Mouse (Mus musculus) cortical plate, adult 2 months (tissue): ENCODE data around the gene Dnajc5g.

ENCODE experiments used
- CTCF ChIP-seq: fragments of 200-500 bp; IDR thresholded peaks from 2 replicates; pipeline ENCODE4 v1.5.1; 2011; ENCODE audit warnings: mild to moderate bottlenecking, control low read depth, low read length; ENCODE audit not compliant: insufficient read depth; ENCODE audit errors: extremely low read depth
- POLR2A ChIP-seq: fragments of 200-500 bp; IDR thresholded peaks from 2 replicates; pipeline ENCODE4 v1.6.1; 2011; ENCODE audit warnings: mild to moderate bottlenecking, low read length, control low read depth; ENCODE audit not compliant: insufficient read depth; ENCODE audit errors: extremely low read depth

- peak; percentile 57 for TF ChIP-seq CTCF
- no peak for TF ChIP-seq POLR2A
Observed at GRCm38 (mm10) chr5:31081386-31081785, 24.7 kb upstream of the Dnajc5g start.
